Mouse (Mus musculus) CH12.LX (cell line): ENCODE results near the gene Erbin.

ENCODE experiments used
- BHLHE40 ChIP-seq: IDR thresholded peaks from 2 replicates; pipeline ENCODE4 v1.6.1; 2011; ENCODE audit warnings: mild to moderate bottlenecking, low read depth, low read length, improper control_type of control experiment
- CHD1 ChIP-seq: IDR thresholded peaks from 2 replicates; pipeline ENCODE4 v1.6.1; 2012; ENCODE audit warnings: low read depth, low read length, improper control_type of control experiment, inconsistent platforms
- CHD2 ChIP-seq: IDR thresholded peaks from 2 replicates; pipeline ENCODE4 v1.6.1; 2011; ENCODE audit warnings: low read length, improper control_type of control experiment
- CTCF ChIP-seq, 2 experiments: IDR thresholded peaks in 1 of 2; conservative IDR thresholded peaks in 1 of 2; 2 replicates each; pipeline ENCODE4 v1.5.1; 2011 to 2012; ENCODE audit warnings: low read depth in 2 of 2, low read length in 2 of 2, improper control_type of control experiment in 1 of 2, inconsistent platforms in 1 of 2, mild to moderate bottlenecking in 1 of 2, moderate library complexity in 1 of 2
- E2F4 ChIP-seq: IDR thresholded peaks from 2 replicates; pipeline ENCODE4 v1.6.1; 2011; ENCODE audit warnings: low read depth, low read length, improper control_type of control experiment; ENCODE audit not compliant: insufficient replicate concordance
- EP300 ChIP-seq: IDR thresholded peaks from 2 replicates; pipeline ENCODE4 v1.6.1; 2011; ENCODE audit warnings: low read length, improper control_type of control experiment
- GABPA ChIP-seq: IDR thresholded peaks from 2 replicates; pipeline ENCODE4 v1.6.1; 2012; ENCODE audit warnings: low read depth, low read length, improper control_type of control experiment, inconsistent platforms; ENCODE audit not compliant: insufficient replicate concordance
- KAT2A ChIP-seq: IDR thresholded peaks from 2 replicates; pipeline ENCODE4 v1.6.1; 2012; ENCODE audit warnings: low read length, improper control_type of control experiment, inconsistent platforms; ENCODE audit not compliant: insufficient replicate concordance
- MAX ChIP-seq: IDR thresholded peaks from 2 replicates; pipeline ENCODE4 v1.6.1; 2011; ENCODE audit warnings: low read length, improper control_type of control experiment
- POLR2A ChIP-seq: IDR thresholded peaks from 2 replicates; pipeline ENCODE4 v1.6.1; 2011; ENCODE audit warnings: low read depth, mild to moderate bottlenecking, improper control_type of control experiment, low read length
- TCF12 ChIP-seq: IDR thresholded peaks from 2 replicates; pipeline ENCODE4 v1.6.1; 2014; ENCODE audit warnings: low read depth, mild to moderate bottlenecking, inconsistent platforms, low read length, improper control_type of control experiment
- USF1 ChIP-seq: IDR thresholded peaks from 2 replicates; pipeline ENCODE4 v1.6.1; 2014; ENCODE audit warnings: low read depth, mild to moderate bottlenecking, inconsistent platforms, low read length, improper control_type of control experiment
- ZC3H11A ChIP-seq: IDR thresholded peaks from 2 replicates; pipeline ENCODE4 v1.6.1; 2012; ENCODE audit warnings: low read depth, mild to moderate bottlenecking, inconsistent platforms, low read length, improper control_type of control experiment
- ZNF384 ChIP-seq: IDR thresholded peaks from 2 replicates; pipeline ENCODE4 v1.6.1; 2012; ENCODE audit warnings: low read depth, low read length, improper control_type of control experiment, inconsistent platforms

DNA sequence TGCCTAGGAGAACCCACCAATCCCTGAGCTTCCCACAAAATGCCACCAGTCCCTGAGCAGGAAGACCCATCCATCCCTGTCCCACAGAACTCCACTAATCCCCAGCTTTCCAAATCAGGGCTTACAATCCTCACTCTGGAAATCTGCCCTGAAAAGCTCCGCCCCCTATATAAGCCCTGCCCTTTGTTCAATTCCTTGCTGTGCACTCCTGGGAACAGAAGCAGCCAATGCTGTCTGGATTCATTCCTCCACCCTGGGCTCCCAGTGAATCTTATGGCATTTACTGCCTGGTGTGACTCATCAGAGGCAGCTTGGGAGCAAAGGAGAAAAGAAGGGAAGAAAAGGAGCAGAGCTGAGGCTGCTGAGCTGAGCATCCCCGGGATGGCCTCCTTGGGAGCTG is 81.7 kb downstream of the Erbin start:
- TF ChIP-seq MAX: no peak
- no peak for TF ChIP-seq E2F4
- TF ChIP-seq POLR2A: no peak
- no peak for TF ChIP-seq TCF12
- TF ChIP-seq CTCF (conservative IDR thresholded peaks at IDR 0.05 in 1 of 2, IDR thresholded peaks at IDR 0.05 in 1 of 2; ENCODE audit: low read depth in 2 of 2, low read length in 2 of 2): no peak
- no peak for TF ChIP-seq KAT2A
- TF ChIP-seq CHD2: no peak
- no peak for TF ChIP-seq ZNF384
- TF ChIP-seq CHD1: no peak
- TF ChIP-seq GABPA: no peak
- no peak for TF ChIP-seq EP300
- no peak for TF ChIP-seq USF1
- no peak for TF ChIP-seq ZC3H11A
- no peak for TF ChIP-seq BHLHE40
